Comparison of ENCODE assay signal across 32 mouse cellular contexts in genomic region chr5:122801684-122802083, GRCm38 (mm10). TPM values are rescaled to one million over a fixed set of nuclear protein-coding genes. Genes with fewer than 3 reads are reported as not detected.
A peak's percentile ranks its signal among the peaks of the same experiment; 100 is the strongest.
DNase-seq lines count a peak whose midpoint lies in the region; ATAC-seq and TF ChIP-seq lines count a peak whose summit lies in the region.
"Had no signal": no experiment of that assay in that cellular context is flagged by ENCODE, and none has a peak within 500 bp of the region (broad histone marks: within the 10 kb centered on the region; RNA-seq: fewer than 3 reads in every experiment).

No protein-coding gene starts in this region.

- no peak overlapping the region for H3K4me2 ChIP-seq in heart, postnatal 0 days (ENCODE audit: low read depth, low read length)
- H3K4me2 ChIP-seq in heart, embryonic 11.5 days, result no peak overlapping the region
- H3K4me2 ChIP-seq in kidney, embryonic 16.5 days (replicated peaks; ENCODE audit: low read depth, low read length), result no peak overlapping the region
- H3K4me2 ChIP-seq in liver, embryonic 13.5 days, result no peak overlapping the region
- H3K4me2 ChIP-seq in liver, embryonic 16.5 days (ENCODE audit: low read depth, low read length), result no peak overlapping the region
- H3K4me2 ChIP-seq: embryonic facial prominence, embryonic 13.5 days; forebrain, embryonic 15.5 days; limb, embryonic 13.5 days; midbrain, embryonic 13.5 days had no signal

- DNase-seq in heart, postnatal 0 days (ENCODE audit: low spot score), result no peak
- DNase-seq in kidney, adult 11 months, result no peak
- no peak for DNase-seq in liver, embryonic 13.5 days
- no peak for DNase-seq in ovary, postnatal 10 days (ENCODE audit: low spot score)
- DNase-seq: adrenal gland, adult 2 months; adrenal gland, postnatal 36 days; B cell, adult 2 months; cerebellum, adult 18-20 months; cerebellum, postnatal 10 days; gastrocnemius, postnatal 25 days; heart, adult 11 months; heart, postnatal 14 days; kidney, adult 8-10 months; kidney, postnatal 25 days; lung, adult 2 months; lung, postnatal 10 days; right cerebral cortex, adult 18-20 months; thymus, adult 2 months; thymus, postnatal 36 days had no signal

- H3K27ac ChIP-seq in heart, postnatal 0 days (ENCODE audit: low read depth), result peak overlapping the region; percentile 64; the same call in 1 of the 2 replicates
- no peak overlapping the region for H3K27ac ChIP-seq in heart, embryonic 11.5 days (ENCODE audit: low read depth, low read length)
- peak overlapping the region; percentile 61; the same call in 1 of the 2 replicates for H3K27ac ChIP-seq in kidney, embryonic 16.5 days (ENCODE audit: low read length)
- H3K27ac ChIP-seq in liver, embryonic 13.5 days, result peak overlapping the region; percentile 37; the same call in 1 of the 2 replicates
- H3K27ac ChIP-seq in liver, embryonic 16.5 days (ENCODE audit: low read length), result peak overlapping the region; percentile 60
- H3K27ac ChIP-seq: forebrain, embryonic 10.5 days; forebrain, embryonic 15.5 days; layer of hippocampus, adult 2 months; limb, embryonic 13.5 days; macrophage; midbrain, embryonic 13.5 days; stomach, postnatal 0 days had no signal

- H3K4me1 ChIP-seq in heart, postnatal 0 days (ENCODE audit: control insufficient read depth, insufficient read depth), result peaks cover 25% of the 10 kb centered on the region
- H3K4me1 ChIP-seq in heart, embryonic 11.5 days (ENCODE audit: control insufficient read depth, insufficient read depth, low read length), result peaks cover 23% of the 10 kb centered on the region
- H3K4me1 ChIP-seq in kidney, embryonic 16.5 days (ENCODE audit: insufficient read depth, low read length), result 0 out of 2 replicates have a peak, but pooled peaks cover 3% of the 10 kb centered on the region
- peaks cover 46% of the 10 kb centered on the region for H3K4me1 ChIP-seq in liver, embryonic 13.5 days (replicated peaks)
- peaks cover 24% of the 10 kb centered on the region for H3K4me1 ChIP-seq in liver, embryonic 16.5 days (ENCODE audit: control insufficient read depth, low read depth, low read length)
- H3K4me1 ChIP-seq: forebrain, embryonic 10.5 days had no signal

- no peak overlapping the region for H3K9ac ChIP-seq in heart, postnatal 0 days (replicated peaks; ENCODE audit: low read depth, low read length)
- no peak overlapping the region for H3K9ac ChIP-seq in heart, embryonic 11.5 days (ENCODE audit: low read depth, low read length)
- H3K9ac ChIP-seq in kidney, embryonic 16.5 days (replicated peaks; ENCODE audit: low read length), result no peak overlapping the region
- H3K9ac ChIP-seq in liver, embryonic 13.5 days, result no peak overlapping the region
- H3K9ac ChIP-seq in liver, embryonic 16.5 days (ENCODE audit: low read depth, low read length), result no peak overlapping the region
- H3K9ac ChIP-seq: embryonic facial prominence, embryonic 13.5 days; forebrain, embryonic 15.5 days; limb, embryonic 13.5 days; midbrain, embryonic 13.5 days had no signal

- no peak for ATAC-seq in heart, postnatal 0 days (ENCODE audit: insufficient read depth, low read depth)
- no peak for ATAC-seq in heart, embryonic 11.5 days (replicated peaks; ENCODE audit: insufficient number of reproducible peaks, low FRiP score, low TSS enrichment)
- no peak for ATAC-seq in kidney, embryonic 16.5 days (ENCODE audit: low FRiP score, low TSS enrichment)
- ATAC-seq in liver, embryonic 13.5 days (ENCODE audit: low read depth), result no peak
- no peak for ATAC-seq in liver, embryonic 16.5 days (ENCODE audit: low read depth)
- ATAC-seq: activated CD4-positive, CD25-positive, alpha-beta regulatory T cell, adult 4 months; forebrain, embryonic 15.5 days; midbrain, embryonic 13.5 days had no signal

- H3K9me3 ChIP-seq in heart, postnatal 0 days (replicated peaks; ENCODE audit: control insufficient read depth, low read length), result no peaks in the 10 kb centered on the region
- no peaks in the 10 kb centered on the region for H3K9me3 ChIP-seq in heart, embryonic 11.5 days (replicated peaks; ENCODE audit: control insufficient read depth, low read length)
- H3K9me3 ChIP-seq in kidney, embryonic 16.5 days (ENCODE audit: low read length), result no peaks in the 10 kb centered on the region
- no peaks in the 10 kb centered on the region for H3K9me3 ChIP-seq in liver, embryonic 13.5 days (replicated peaks)
- H3K9me3 ChIP-seq in liver, embryonic 16.5 days (replicated peaks; ENCODE audit: control insufficient read depth, low read length), result no peaks in the 10 kb centered on the region
- H3K9me3 ChIP-seq: embryonic facial prominence, embryonic 13.5 days; forebrain, embryonic 10.5 days; forebrain, embryonic 15.5 days; limb, embryonic 13.5 days; midbrain, embryonic 13.5 days had no signal

- no peaks in the 10 kb centered on the region for H3K27me3 ChIP-seq in heart, postnatal 0 days (ENCODE audit: control insufficient read depth, insufficient read depth, low read length)
- H3K27me3 ChIP-seq in heart, embryonic 11.5 days (ENCODE audit: control insufficient read depth, insufficient read depth, low read length), result no peaks in the 10 kb centered on the region
- no peaks in the 10 kb centered on the region for H3K27me3 ChIP-seq in kidney, embryonic 16.5 days (ENCODE audit: insufficient read depth, low read length)
- H3K27me3 ChIP-seq in liver, embryonic 13.5 days, result no peaks in the 10 kb centered on the region
- no peaks in the 10 kb centered on the region for H3K27me3 ChIP-seq in liver, embryonic 16.5 days (ENCODE audit: control insufficient read depth, insufficient read depth, low read depth, low read length)
- H3K27me3 ChIP-seq: CH12.LX; embryonic facial prominence, embryonic 13.5 days; forebrain, embryonic 15.5 days; limb, embryonic 13.5 days; midbrain, embryonic 13.5 days had no signal

- TF ChIP-seq CTCF in heart, postnatal 0 days (IDR thresholded peaks at IDR 0.05; ENCODE audit: low read depth), result no peak

- WGBS in heart, postnatal 0 days, result 95% methylated on average over 8 of the region's 8 CpGs
- WGBS in heart, embryonic 11.5 days (ENCODE audit: insufficient replicate concordance), result 96% methylated on average over 8 of the region's 8 CpGs
- WGBS in kidney, embryonic 16.5 days, result 92% methylated on average over 8 of the region's 8 CpGs
- 85% methylated on average over 8 of the region's 8 CpGs for WGBS in liver, embryonic 13.5 days (ENCODE audit: insufficient replicate concordance)
- 86% methylated on average over 8 of the region's 8 CpGs for WGBS in liver, embryonic 16.5 days (ENCODE audit: insufficient replicate concordance)

- H3K4me3 ChIP-seq in heart, postnatal 0 days (ENCODE audit: low read depth, low read length), result no peak overlapping the region
- no peak overlapping the region for H3K4me3 ChIP-seq in heart, embryonic 11.5 days (ENCODE audit: low read depth, low read length)
- no peak overlapping the region for H3K4me3 ChIP-seq in kidney, embryonic 16.5 days (ENCODE audit: low read length)
- H3K4me3 ChIP-seq in liver, embryonic 13.5 days (replicated peaks), result no peak overlapping the region
- H3K4me3 ChIP-seq in liver, embryonic 16.5 days (ENCODE audit: low read depth, low read length), result no peak overlapping the region
- H3K4me3 ChIP-seq: embryonic facial prominence, embryonic 13.5 days; forebrain, embryonic 10.5 days; forebrain, embryonic 15.5 days; layer of hippocampus, adult 2 months; limb, embryonic 13.5 days; midbrain, embryonic 13.5 days had no signal

- H3K36me3 ChIP-seq in heart, postnatal 0 days (replicated peaks; ENCODE audit: control insufficient read depth, insufficient read depth, low read length), result peaks cover 81% of the 10 kb centered on the region
- H3K36me3 ChIP-seq in heart, embryonic 11.5 days (ENCODE audit: control insufficient read depth, insufficient read depth, low read length), result peaks cover 63% of the 10 kb centered on the region
- peaks cover 93% of the 10 kb centered on the region for H3K36me3 ChIP-seq in kidney, embryonic 16.5 days (ENCODE audit: insufficient read depth, low read length)
- peaks cover 97% of the 10 kb centered on the region for H3K36me3 ChIP-seq in liver, embryonic 13.5 days
- H3K36me3 ChIP-seq in liver, embryonic 16.5 days (ENCODE audit: control insufficient read depth, insufficient read depth), result peaks cover 73% of the 10 kb centered on the region

- TF ChIP-seq EP300 in heart, postnatal 0 days (IDR thresholded peaks at IDR 0.05; ENCODE audit: low read depth), result no peak

RNA-seq across cellular contexts. Expression of gene Anapc5, which starts 19.5 kb away (rescaled TPM):
- 380 and 418 TPM in 2 replicates for total RNA-seq in heart, postnatal 0 days (2014; rRNA removed; ENCODE audit: low replicate concordance)
- polyA plus RNA-seq in heart, postnatal 0 days (2015; fragmentation: Nextera tagmentation; extraction: Ambion mirVana), result 195 and 213 TPM in 2 replicates
- polyA plus RNA-seq in heart, embryonic 11.5 days (2014; fragmentation: Nextera tagmentation; extraction: Ambion mirVana), result 354 and 366 TPM in 2 replicates
- 441 and 462 TPM in 2 replicates for polyA plus RNA-seq in kidney, embryonic 16.5 days (2015; fragmentation: Nextera tagmentation; extraction: Ambion mirVana)
- 258 and 301 TPM in 2 replicates for polyA plus RNA-seq in liver, embryonic 13.5 days (2015; fragmentation: Nextera tagmentation; extraction: Ambion mirVana)
- 199 and 210 TPM in 2 replicates for polyA plus RNA-seq in liver, embryonic 16.5 days (2015; fragmentation: Nextera tagmentation; extraction: Ambion mirVana)

RNA-seq across cellular contexts. Expression of gene Camkk2, which starts 22.5 kb away (rescaled TPM):
- 9.3 and 24.0 TPM in 2 replicates for total RNA-seq in heart, postnatal 0 days (2014; rRNA removed; ENCODE audit: low replicate concordance)
- polyA plus RNA-seq in heart, postnatal 0 days (2015; fragmentation: Nextera tagmentation; extraction: Ambion mirVana), result 11.7 and 13.0 TPM in 2 replicates
- polyA plus RNA-seq in heart, embryonic 11.5 days (2014; fragmentation: Nextera tagmentation; extraction: Ambion mirVana), result 8.7 and 14.0 TPM in 2 replicates
- polyA plus RNA-seq in kidney, embryonic 16.5 days (2015; fragmentation: Nextera tagmentation; extraction: Ambion mirVana), result 35.6 and 44.7 TPM in 2 replicates
- 9.6 and 11.5 TPM in 2 replicates for polyA plus RNA-seq in liver, embryonic 13.5 days (2015; fragmentation: Nextera tagmentation; extraction: Ambion mirVana)
- polyA plus RNA-seq in liver, embryonic 16.5 days (2015; fragmentation: Nextera tagmentation; extraction: Ambion mirVana), result 7.6 and 8.4 TPM in 2 replicates

RNA-seq across cellular contexts. Expression of gene Rnf34, which starts 48.2 kb away (rescaled TPM):
- total RNA-seq in heart, postnatal 0 days (2014; rRNA removed; ENCODE audit: low replicate concordance), result 20.2 and 23.4 TPM in 2 replicates
- 24.9 and 28.4 TPM in 2 replicates for polyA plus RNA-seq in heart, postnatal 0 days (2015; fragmentation: Nextera tagmentation; extraction: Ambion mirVana)
- 32.4 and 36.0 TPM in 2 replicates for polyA plus RNA-seq in heart, embryonic 11.5 days (2014; fragmentation: Nextera tagmentation; extraction: Ambion mirVana)
- polyA plus RNA-seq in kidney, embryonic 16.5 days (2015; fragmentation: Nextera tagmentation; extraction: Ambion mirVana), result 42.3 and 42.7 TPM in 2 replicates
- 13.7 and 13.8 TPM in 2 replicates for polyA plus RNA-seq in liver, embryonic 13.5 days (2015; fragmentation: Nextera tagmentation; extraction: Ambion mirVana)
- polyA plus RNA-seq in liver, embryonic 16.5 days (2015; fragmentation: Nextera tagmentation; extraction: Ambion mirVana), result 10.5 and 10.6 TPM in 2 replicates
